Mouse (Mus musculus): ENCODE results near the gene Rpl31. TPM values are rescaled to one million over a fixed set of nuclear protein-coding genes. Genes with fewer than 3 reads are reported as not detected.

Rpl31 gene
- total RNA-seq (2023): 100 to 1,000 TPM; 705 to 769 TPM

DNA sequence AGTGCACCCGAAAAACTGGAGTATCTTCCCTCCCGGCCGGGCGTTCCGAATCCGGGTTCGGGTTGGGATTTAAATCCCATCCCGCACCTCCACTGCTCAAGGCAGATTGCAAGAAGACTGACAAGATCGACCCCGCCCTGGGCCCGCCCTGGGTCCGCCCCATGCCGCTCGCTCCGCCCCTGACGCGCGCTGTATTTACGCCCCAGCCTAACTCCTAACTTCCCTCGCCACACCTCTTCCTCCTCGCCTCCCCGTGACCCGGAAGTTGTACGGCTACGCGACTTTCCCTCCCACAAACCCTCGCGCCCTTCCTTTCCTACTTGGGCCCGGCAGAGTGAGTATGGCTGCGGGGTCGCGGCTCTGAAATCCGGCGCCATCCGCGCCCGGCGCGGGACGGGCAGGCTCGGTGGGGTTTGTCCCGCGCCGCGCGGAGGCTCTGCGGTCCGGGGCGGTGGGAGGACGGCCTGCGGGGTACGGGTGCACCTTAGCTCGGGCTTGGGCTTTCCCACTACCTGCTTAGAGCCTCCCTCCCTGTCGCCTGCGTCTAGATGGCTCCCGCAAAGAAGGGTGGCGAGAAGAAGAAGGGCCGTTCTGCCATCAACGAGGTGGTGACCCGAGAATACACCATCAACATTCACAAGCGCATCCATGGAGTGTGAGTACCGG, at the start of gene Rpl31:
TSS of gene Rpl31 (plus strand) at position 242 of the 666 bp plus-strand sequence.

Other genes starting within 250 kb of the Rpl31 start
- not detected for gene Npas2, start 174.1 kb upstream of the Rpl31 start, total RNA-seq (2023)
- 100 to 1,000 TPM; 122 to 130 TPM for gene Tbc1d8, start 110.9 kb downstream of the Rpl31 start, total RNA-seq (2023)
- 10 to 100 TPM; 13.9 to 14.9 TPM for gene Cnot11, start 167.2 kb downstream of the Rpl31 start, total RNA-seq (2023)
- gene Rnf149, start 209.6 kb downstream of the Rpl31 start, total RNA-seq (2023): 10 to 100 TPM; 71.6 to 92.8 TPM